Mouse (Mus musculus): ENCODE results near the gene Bod1. TPM values are rescaled to one million over a fixed set of nuclear protein-coding genes. Genes with fewer than 3 reads are reported as not detected.

The Bod1 gene
- total RNA-seq (2014; rRNA removed) (91.2 and 113 TPM in 2 replicates), polyA plus RNA-seq (2015; fragmentation: Nextera tagmentation; extraction: Ambion mirVana) (125 and 134 TPM in 2 replicates)

GRCm38 (mm10) chr11:31671354-31672169, at the start of gene Bod1:
Gene Bod1, minus strand, starts transcription at chr11:31671885.
- Histone ChIP-seq H3K9me3 (ENCODE audit: low read length) (no peaks in the 10 kb centered on the region), H3K4me1 (ENCODE audit: insufficient read depth, low read length) (peaks cover 9% of the 10 kb centered on the region; the same call in 1 of the 2 replicates), H3K9ac (replicated peaks; ENCODE audit: low read length) (peak within 1 kb of the TSS; percentile 92), H3K27me3 (ENCODE audit: insufficient read depth, low read length) (no peaks in the 10 kb centered on the region), H3K4me2 (ENCODE audit: low read depth, low read length) (peak within 1 kb of the TSS; percentile 80), H3K27ac (peak within 1 kb of the TSS; percentile 77), H3K36me3 (ENCODE audit: insufficient read depth, low read length) (peaks cover 18% of the 10 kb centered on the region; the same call in 1 of the 2 replicates), H3K4me3 (ENCODE audit: low read length) (peak within 1 kb of the TSS; percentile 78)
- no peak for TF ChIP-seq CTCF (IDR thresholded peaks at IDR 0.05; ENCODE audit: low read depth)
- ATAC-seq (peak; percentile 96), DNase-seq (ENCODE audit: low spot score) (peak; percentile 99)
- WGBS: under 1% methylated on average over 67 of the region's 76 CpGs

GRCm38 (mm10) chr11:31719090-31719489, 47.4 kb upstream of the Bod1 start:
- DNase-seq (ENCODE audit: low spot score) (no peak), ATAC-seq (no peak)
- no peak for TF ChIP-seq CTCF (IDR thresholded peaks at IDR 0.05; ENCODE audit: low read depth)
- WGBS: 83% methylated on average over 4 of the region's 4 CpGs
- Histone ChIP-seq H3K4me1 (ENCODE audit: insufficient read depth, low read length) (peaks cover 13% of the 10 kb centered on the region; the same call in 1 of the 2 replicates), H3K9ac (replicated peaks; ENCODE audit: low read length) (no peak overlapping the region), H3K4me3 (ENCODE audit: low read length) (no peak overlapping the region), H3K27me3 (ENCODE audit: insufficient read depth, low read length) (no peaks in the 10 kb centered on the region), H3K36me3 (ENCODE audit: insufficient read depth, low read length) (no peaks in the 10 kb centered on the region), H3K4me2 (ENCODE audit: low read depth, low read length) (no peak overlapping the region), H3K27ac (no peak overlapping the region), H3K9me3 (ENCODE audit: low read length) (no peaks in the 10 kb centered on the region)

GRCm38 (mm10) chr11:31717926-31718735, 46.4 kb upstream of the Bod1 start:
- DNase-seq (ENCODE audit: low spot score) (no peak), ATAC-seq (no peak)
- Histone ChIP-seq H3K36me3 (ENCODE audit: insufficient read depth, low read length) (no peaks in the 10 kb centered on the region), H3K27ac (no peak overlapping the region), H3K9me3 (ENCODE audit: low read length) (no peaks in the 10 kb centered on the region), H3K4me2 (ENCODE audit: low read depth, low read length) (no peak overlapping the region), H3K9ac (replicated peaks; ENCODE audit: low read length) (no peak overlapping the region), H3K27me3 (ENCODE audit: insufficient read depth, low read length) (no peaks in the 10 kb centered on the region), H3K4me1 (ENCODE audit: insufficient read depth, low read length) (peaks cover 20% of the 10 kb centered on the region; the same call in 1 of the 2 replicates), H3K4me3 (ENCODE audit: low read length) (no peak overlapping the region)
- 53% methylated on average over 4 of the region's 4 CpGs for WGBS
- no peak for TF ChIP-seq CTCF (IDR thresholded peaks at IDR 0.05; ENCODE audit: low read depth)

- peak overlapping the region; percentile 71 for H3K27ac ChIP-seq
- ATAC-seq (peak; percentile 95), DNase-seq (ENCODE audit: low spot score) (peak; percentile 95)
- H3K4me2 ChIP-seq (ENCODE audit: low read depth, low read length): no peak overlapping the region
- H3K9ac ChIP-seq (replicated peaks; ENCODE audit: low read length): no peak overlapping the region
- WGBS: 25% methylated on average over 6 of the region's 6 CpGs
- no peaks in the 10 kb centered on the region for H3K36me3 ChIP-seq (ENCODE audit: insufficient read depth, low read length)
- peak; percentile 65 for TF ChIP-seq CTCF (IDR thresholded peaks at IDR 0.05; ENCODE audit: low read depth)
- no peaks in the 10 kb centered on the region for H3K9me3 ChIP-seq (ENCODE audit: low read length)
- peaks cover 20% of the 10 kb centered on the region; the same call in 1 of the 2 replicates for H3K4me1 ChIP-seq (ENCODE audit: insufficient read depth, low read length)
- no peak overlapping the region for H3K4me3 ChIP-seq (ENCODE audit: low read length)
- H3K27me3 ChIP-seq (ENCODE audit: insufficient read depth, low read length): no peaks in the 10 kb centered on the region
Measured at GRCm38 (mm10) chr11:31713641-31714121, 42.0 kb upstream of the Bod1 start.

- Histone ChIP-seq H3K27ac (peak overlapping the region; percentile 71), H3K36me3 (ENCODE audit: insufficient read depth, low read length) (no peaks in the 10 kb centered on the region), H3K9ac (replicated peaks; ENCODE audit: low read length) (no peak overlapping the region), H3K4me3 (ENCODE audit: low read length) (no peak overlapping the region), H3K4me2 (ENCODE audit: low read depth, low read length) (no peak overlapping the region), H3K27me3 (ENCODE audit: insufficient read depth, low read length) (no peaks in the 10 kb centered on the region), H3K9me3 (ENCODE audit: low read length) (no peaks in the 10 kb centered on the region), H3K4me1 (ENCODE audit: insufficient read depth, low read length) (peaks cover 16% of the 10 kb centered on the region; the same call in 1 of the 2 replicates)
- 19% methylated on average over 8 of the region's 8 CpGs for WGBS
- DNase-seq (ENCODE audit: low spot score) (peak; percentile 56), ATAC-seq (peak; percentile 44)
- TF ChIP-seq CTCF (IDR thresholded peaks at IDR 0.05; ENCODE audit: low read depth): no peak
Measured at GRCm38 (mm10) chr11:31713116-31713515, 41.4 kb upstream of the Bod1 start.

- Histone ChIP-seq H3K4me2 (ENCODE audit: low read depth, low read length) (no peak overlapping the region), H3K4me3 (ENCODE audit: low read length) (no peak overlapping the region), H3K9ac (replicated peaks; ENCODE audit: low read length) (no peak overlapping the region), H3K9me3 (ENCODE audit: low read length) (no peaks in the 10 kb centered on the region; the same call in 1 of the 2 replicates), H3K27ac (no peak overlapping the region), H3K4me1 (ENCODE audit: insufficient read depth, low read length) (no peaks in the 10 kb centered on the region), H3K36me3 (ENCODE audit: insufficient read depth, low read length) (no peaks in the 10 kb centered on the region), H3K27me3 (ENCODE audit: insufficient read depth, low read length) (no peaks in the 10 kb centered on the region)
- DNase-seq (ENCODE audit: low spot score): no peak
- no peak for ATAC-seq
- TF ChIP-seq CTCF (IDR thresholded peaks at IDR 0.05; ENCODE audit: low read depth): no peak
Measured at GRCm38 (mm10) chr11:31707771-31708170, 36.1 kb upstream of the Bod1 start.
